Mouse (Mus musculus) gastrocnemius, postnatal 36 days (tissue): ENCODE results near the gene Rs1. TPM values are rescaled to one million over a fixed set of nuclear protein-coding genes. Genes with fewer than 3 reads are reported as not detected.
"Not testable (repeated sequence)": the region's sequence is repeated elsewhere in the genome, so short reads cannot be mapped to it uniquely, and the experiment has no call there.

Experiments
- DNase-seq, 2 experiments: peaks; one replicate each; pipeline ENCODE4 v3.0.0; 2022
- intact Hi-C: fragments of 180-260 bp; cut with DNase I; formaldehyde crosslinking; loops from one replicate; pipeline ENCODE4 v1.15.1; 2025
- long read RNA-seq, 2 experiments: library from polyadenylated mRNA; stranded (forward); transcript quantifications; one replicate each; pipeline ENCODE4 v2.0.0; 2021
- total RNA-seq, 2 experiments: library from RNA; stranded (reverse); gene quantifications; 2 replicates each; pipeline ENCODE4 v1.2.3; 2021

Rs1 gene
- under 1 TPM in 1 of 2 experiments, not detected in 1; 0.18 TPM for total RNA-seq
- long read RNA-seq, experiment 1, partial matches to known transcripts, result 0 of 1 reads
- long read RNA-seq, experiment 1, other reads (novel, unspliced or antisense), result 1 of 1 reads
- long read RNA-seq, experiment 2, result 0 reads

GRCm38 (mm10) chrX:160767713-160768112 is at the start of gene Rs1:
TSS of gene Rs1 (plus strand) at chrX:160768013.
- intact Hi-C loops, result no loop called here
- no peak for DNase-seq

- intact Hi-C loops, result no loop called here
- no peak for DNase-seq
Observed at GRCm38 (mm10) chrX:160735650-160736049, 32.2 kb upstream of the Rs1 start, which contains the start of gene Ppef1. TSS of gene Ppef1 (minus strand) at chrX:160735765.

- DNase-seq, result no peak
- intact Hi-C loops, result no loop called here
Observed at GRCm38 (mm10) chrX:160745399-160745798, 22.4 kb upstream of the Rs1 start.

GRCm38 (mm10) chrX:160748653-160749052 is 19.2 kb upstream of the Rs1 start:
- DNase-seq, result no peak
- intact Hi-C loops, result no loop called here

- intact Hi-C loops, result no loop called here
- no peak for DNase-seq
Observed at GRCm38 (mm10) chrX:160750808-160751207, 17.0 kb upstream of the Rs1 start.

DNA sequence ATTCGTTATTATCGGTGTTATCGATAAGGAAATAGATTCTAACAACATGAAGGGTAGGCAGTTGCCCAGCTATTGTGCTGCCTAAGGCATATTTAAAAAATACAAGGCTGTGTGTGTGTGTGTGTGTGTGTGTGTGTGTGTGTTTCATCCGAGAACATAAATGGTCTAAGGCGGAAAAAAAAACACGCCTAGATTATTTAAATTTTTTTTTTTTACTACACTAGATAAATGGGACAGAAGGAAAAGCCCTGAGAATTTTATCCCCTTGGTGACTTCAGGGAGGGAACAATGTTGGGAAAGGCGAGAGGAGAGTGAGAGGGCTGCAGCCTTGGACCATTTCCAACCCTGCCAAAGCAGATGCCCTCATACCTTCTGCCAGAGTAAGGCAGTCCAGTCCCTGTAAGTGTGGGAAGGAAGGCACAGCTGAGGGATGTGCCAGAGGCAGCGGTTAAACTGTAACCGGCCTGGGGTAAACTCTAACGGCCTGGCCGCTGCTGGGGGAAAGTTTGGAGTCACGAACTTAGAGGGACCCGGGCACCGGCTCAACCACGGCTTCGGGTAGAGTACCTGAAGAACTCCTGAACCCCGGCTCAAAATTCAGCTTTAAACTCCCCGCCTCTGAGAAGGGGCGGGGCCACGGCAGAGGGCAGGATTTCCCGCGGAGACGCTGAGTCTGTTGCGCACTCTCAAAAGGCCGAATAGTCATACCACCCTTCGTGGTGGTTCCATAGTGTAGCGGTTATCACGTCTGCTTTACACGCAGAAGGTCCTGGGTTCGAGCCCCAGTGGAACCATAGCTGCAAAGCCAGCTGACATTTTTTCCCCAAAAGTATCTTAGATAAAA is 2.2 kb upstream of the Rs1 start:
- intact Hi-C loops, result no loop called here
- DNase-seq, result peak; percentile 86 to 92

DNA sequence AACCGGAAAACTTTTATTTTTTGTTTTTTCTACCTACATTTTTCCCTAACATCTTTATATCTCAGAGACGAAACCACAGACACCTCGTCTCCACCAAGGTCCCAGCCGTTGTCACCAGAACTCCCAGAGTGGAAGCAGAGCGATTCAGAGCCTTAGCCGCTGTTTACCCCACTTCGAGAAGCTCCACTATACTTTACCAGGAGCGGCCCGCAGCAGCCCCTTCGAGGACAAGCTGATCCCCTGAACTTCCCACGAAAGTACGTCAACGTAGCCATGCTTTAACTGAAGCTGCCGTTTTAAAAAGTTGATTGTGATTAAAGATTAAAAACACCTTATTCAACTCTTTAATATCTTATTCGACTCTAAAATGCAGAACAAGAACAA is 1.6 kb upstream of the Rs1 start:
- intact Hi-C loops, result no loop called here
- no peak for DNase-seq

GRCm38 (mm10) chrX:160769622-160770021 is 1.8 kb downstream of the Rs1 start:
- DNase-seq, intact Hi-C loops: not testable (repeated sequence)

DNA sequence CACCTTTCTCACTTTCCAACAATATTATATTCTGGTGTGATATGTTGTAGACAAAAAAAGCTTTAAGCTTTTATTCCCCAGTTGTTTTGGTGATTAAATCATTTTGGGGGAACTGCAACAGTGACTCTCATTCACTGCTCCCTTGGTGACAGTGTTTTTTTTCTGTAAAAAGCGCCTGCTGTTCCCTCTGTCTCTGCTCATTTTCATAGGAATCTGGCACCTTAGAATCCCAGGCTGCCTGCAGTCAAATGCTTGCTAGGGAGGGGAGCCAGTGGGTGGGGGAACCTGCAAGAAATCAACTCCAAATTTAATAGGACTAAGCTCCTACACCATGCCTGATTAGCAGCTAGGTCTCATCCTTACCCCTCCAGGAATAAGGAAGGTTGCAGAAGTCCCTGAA is 5.2 kb downstream of the Rs1 start:
- DNase-seq, result no peak
- intact Hi-C loops, result no loop called here

GRCm38 (mm10) chrX:160782276-160782675 is 14.5 kb downstream of the Rs1 start:
- intact Hi-C loops, result no loop called here
- no peak for DNase-seq

GRCm38 (mm10) chrX:160794920-160795319 is 27.1 kb downstream of the Rs1 start:
- no peak for DNase-seq
- intact Hi-C loops, result no loop called here

DNA sequence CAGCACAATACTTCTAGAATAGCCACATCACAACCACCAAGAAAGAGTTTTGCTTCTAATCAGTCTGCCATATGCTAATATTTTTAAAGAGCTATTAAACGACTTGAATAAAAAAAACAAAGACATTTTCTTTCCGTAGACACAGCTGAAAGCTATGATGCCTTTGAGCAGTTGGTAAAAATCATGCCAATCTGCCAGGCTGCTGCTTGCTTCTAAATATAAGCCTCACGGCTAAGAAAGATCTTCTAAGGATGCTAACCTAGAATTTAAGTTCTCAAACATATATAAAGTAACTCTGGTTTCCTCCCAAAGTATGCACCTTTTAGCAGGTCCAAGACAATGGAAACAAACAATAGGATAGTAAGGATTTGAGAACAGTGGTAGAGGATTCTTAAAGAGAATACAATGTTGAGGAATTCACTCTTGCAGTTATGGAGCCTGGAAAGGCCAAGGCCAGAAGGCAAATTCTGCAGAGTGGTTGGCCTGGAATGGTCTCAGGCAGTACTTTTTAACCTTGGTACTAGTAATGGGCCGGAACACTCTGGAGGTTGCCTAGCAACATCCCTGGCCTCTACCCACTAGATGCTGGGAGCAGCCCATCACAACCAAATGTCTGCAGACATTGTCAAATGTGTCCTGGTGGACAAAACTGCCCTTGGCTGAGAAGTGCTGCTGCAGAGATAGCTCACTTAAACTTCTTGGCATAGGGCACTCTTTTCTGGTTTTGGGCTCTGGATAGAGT is 36.8 kb downstream of the Rs1 start:
- intact Hi-C loops, result no loop called here
- DNase-seq, result no peak

- intact Hi-C loops, result no loop called here
- DNase-seq, result no peak
Observed at GRCm38 (mm10) chrX:160808226-160808625, 40.4 kb downstream of the Rs1 start.

Other genes starting within 250 kb of the Rs1 start
- gene Ppef1, start 32.2 kb upstream of the Rs1 start, total RNA-seq, result not detected
- gene Gja6, start 139.0 kb downstream of the Rs1 start, total RNA-seq, result not detected
- gene Cdkl5, start 226.7 kb downstream of the Rs1 start, total RNA-seq, result 1 to 10 TPM in 1 of 2 experiments, under 1 TPM in 1; 0.84 to 1.1 TPM